Mouse (Mus musculus) lung, postnatal 14 days (tissue): ENCODE data around the gene Aoc2.
A peak's percentile ranks its signal among the peaks of the same experiment; 100 is the strongest.

Source experiments
- DNase-seq: peaks from one replicate; pipeline ENCODE4 v3.0.0; 2021

Aoc2 gene

DNA sequence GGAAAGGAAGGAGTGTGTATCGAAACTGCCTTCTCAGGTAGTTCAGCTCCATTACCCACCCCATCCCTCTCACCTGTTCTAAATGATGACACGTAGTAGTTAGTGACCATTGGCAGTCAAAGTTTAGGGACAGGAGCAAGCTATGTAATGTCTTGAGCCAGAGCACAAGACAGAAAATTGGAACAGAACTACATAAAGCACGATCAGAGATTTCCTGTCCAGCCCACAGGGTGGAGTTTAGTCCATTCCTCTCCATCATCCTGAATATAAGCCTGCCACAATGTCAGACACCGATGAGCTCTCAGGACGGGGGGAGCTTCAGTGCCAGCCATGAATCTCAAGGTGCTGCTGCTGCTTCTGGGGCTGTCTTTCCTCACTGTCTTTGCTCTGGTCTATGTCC is at the start of gene Aoc2:
TSS of gene Aoc2 (plus strand) at position 301 of the 400 bp plus-strand sequence.
- no peak for DNase-seq

DNA sequence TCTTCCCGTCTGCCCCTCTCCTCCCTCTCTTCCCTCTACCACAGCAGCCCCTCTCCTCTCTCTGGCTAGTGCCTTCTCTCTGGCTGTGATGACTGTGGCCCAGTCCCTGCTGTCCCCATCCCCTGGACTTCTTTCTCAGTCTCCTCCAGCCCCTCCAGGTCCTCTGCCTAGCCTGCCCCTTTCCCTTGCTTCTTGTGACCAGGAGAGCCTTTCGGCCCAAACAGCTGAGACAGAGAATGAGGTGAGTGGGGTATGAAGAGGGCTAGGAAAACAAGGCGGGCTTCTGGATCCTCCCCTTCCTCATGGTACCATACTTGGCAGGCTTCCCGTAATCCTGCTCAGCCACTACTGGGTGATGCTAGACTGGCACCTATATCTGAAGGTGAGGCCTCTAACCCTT is 49.6 kb upstream of the Aoc2 start:
- DNase-seq = no peak

DNA sequence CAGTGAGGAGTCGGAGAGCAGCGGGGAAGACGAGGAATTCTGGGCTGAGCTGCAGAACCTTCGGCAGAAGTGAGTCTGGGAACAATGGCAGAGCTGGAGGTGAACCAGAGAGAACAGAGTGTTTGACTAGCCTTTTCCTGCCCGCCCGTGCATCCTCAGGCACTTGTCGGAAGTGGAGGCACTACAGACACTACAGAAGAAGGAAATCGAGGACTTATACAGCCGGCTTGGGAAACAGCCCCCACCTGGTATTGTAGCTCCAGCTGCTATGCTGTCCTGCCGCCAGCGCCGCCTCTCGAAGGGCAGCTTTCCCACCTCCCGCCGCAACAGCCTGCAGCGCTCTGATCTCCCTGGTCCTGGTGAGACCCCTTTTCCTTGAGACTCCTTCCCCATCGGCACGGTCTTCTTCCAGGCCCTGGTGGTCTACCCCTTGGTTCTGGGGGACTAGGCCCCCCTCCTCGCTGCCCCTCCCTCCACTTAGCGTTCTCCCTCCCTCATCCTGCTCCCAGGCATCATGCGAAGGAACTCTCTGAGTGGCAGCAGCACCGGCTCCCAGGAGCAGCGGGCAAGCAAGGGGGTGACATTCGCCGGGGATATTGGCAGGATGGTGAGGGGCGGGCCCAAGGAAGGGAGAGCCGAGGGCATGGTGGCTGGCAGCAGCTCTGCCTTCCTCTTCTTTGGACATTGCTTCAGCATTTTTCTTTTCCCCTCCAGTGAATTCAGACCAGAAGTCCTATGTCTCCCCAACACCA is 48.4 kb upstream of the Aoc2 start:
- DNase-seq = no peak

DNA sequence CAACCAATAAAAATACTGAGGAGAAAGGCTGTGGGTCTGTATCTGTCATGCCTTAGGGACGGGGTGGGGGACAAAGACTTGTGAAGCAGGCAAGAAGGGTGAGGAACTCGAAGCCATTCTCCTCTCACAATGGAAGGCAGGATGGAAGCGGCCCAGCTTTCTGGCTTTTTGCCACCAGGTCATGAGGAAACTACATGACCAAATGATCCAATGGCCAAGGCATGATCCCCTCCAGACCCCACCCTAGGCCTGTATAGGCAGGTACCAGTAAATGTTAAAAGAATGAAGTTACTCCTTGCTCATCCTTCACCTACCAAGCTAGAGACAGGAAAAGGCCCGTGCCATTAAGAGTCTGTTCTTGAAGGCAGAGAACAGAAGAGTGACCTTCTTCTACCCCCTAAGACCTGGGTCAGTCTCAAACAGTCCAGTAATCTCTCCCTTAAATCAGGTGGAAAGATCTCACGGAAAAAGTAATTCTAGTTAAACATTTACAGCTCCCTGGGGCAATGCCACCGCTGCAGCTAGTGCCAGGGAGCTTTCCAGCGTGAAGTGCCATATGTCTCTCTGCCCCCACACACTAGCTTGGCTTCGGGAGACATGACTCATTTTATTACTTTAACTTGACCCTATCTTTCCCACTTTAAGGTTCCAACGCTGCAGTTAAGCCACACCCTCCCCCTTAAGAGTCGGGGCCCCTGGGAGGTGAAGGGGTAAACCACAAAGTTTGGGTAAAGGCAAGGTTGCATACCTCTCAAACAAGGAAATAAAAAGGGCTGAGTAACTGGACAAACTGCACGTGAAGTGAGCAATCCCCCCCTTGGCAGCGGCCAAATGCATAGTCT is 47.3 kb upstream of the Aoc2 start:
- no peak for DNase-seq

DNA sequence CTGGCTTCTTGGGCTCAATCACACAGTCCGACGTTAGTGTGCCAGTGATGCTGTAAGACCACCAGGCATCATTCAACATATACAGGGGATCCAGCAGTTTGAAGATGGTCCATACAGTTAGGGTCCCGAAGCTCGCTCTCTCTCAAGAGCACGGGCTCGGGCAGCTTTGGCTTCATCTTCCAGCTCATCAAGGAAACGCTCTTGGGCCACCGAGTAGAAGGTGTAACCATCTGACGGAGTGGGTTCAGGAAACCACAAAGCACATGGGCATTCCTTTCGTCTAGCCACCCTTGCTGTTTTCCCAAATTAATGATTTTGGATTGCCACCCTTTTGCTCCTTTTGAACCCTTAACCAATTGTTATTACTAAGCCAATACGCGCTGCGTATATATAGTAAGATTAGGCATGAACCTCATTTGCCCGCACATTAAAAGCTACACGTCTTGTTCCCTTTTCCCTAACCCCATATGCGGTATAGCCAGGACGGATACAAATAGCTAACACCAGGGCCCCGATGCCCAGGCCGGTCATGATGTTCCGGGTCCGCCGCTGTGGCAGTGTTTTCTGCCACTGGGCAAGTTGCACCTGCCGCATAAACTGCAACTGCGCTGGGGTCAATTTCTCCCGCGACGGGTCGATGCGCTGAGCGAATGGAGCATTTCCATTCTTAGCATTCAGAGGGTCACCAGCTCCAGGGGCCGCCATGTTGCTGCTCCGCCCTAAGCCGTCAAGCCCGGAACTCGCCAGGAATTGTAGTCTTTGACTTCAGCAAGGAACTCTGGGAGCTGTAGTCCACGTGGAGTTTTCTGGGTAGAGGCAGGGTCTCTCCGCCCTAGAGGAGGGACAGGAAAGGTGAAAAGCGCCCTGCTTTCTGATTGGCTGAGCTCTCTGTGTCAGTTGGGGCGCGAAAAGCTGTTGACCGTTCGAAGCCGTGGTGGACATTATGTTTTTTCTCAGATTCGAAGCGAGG is 46.4 kb upstream of the Aoc2 start, which contains the start of the genes Cntd1 and Coa3:
TSS of gene Cntd1 (plus strand) at position 790 of the 970 bp plus-strand sequence.
TSS of gene Coa3 (minus strand) at position 892 of the 970 bp plus-strand sequence.
- DNase-seq = peak; percentile 83

DNA sequence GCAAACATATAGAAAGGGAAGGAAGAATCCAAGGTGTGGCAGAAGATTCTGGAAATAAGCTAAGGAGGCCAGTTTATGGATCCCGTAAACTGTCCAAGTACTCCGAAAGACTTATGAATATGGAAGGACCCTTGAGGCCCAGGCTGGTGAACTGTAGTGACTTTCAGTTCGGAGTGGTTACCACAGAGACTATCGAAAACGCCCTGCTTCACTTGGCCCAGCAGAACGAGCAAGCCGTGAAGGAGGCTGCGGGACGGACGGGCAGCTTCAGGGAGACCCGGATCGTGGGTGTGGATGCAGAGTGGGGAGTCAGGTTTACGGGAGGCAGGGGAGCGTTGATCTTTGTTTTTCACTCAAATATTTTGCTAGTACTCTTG is 45.7 kb upstream of the Aoc2 start:
- no peak for DNase-seq

DNA sequence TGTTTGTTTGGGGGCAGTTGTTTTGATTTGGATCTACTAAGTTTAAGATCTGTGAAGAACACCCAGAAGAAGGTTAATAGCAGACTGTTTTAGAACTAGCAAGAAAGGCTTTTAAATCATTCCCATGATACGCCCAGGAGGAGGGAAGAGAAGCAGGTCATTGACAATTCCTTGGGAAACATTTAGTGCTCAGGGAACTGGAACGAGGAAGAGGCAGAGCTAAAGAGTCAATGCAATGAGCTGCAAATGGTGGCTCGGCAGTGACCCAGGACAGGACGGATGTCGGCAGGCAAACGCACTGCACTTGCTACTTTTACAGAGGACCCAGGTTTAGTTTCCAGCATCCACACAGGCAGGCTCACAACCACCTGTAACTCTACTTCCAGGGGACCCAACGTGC is 44.0 kb upstream of the Aoc2 start:
- no peak for DNase-seq

DNA sequence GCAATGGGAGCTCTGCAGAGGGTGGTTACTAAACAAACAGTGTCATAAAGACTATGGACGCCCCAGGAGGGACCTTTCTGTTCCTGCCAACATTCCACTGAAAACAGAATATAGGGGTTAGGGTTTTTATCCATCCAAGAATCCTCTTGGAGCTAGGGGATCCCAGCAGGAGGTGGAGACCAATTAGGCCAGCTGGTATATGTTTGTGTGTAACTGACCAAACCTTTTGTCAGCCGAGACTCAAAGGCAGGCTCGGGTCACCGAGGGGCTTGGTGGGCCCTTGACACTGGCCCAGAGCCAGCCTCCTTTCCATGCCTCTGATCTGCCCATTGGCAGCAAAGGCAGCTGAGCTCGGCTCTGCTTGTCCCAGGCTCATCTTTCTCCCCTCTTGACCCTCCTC is 42.0 kb upstream of the Aoc2 start:
- DNase-seq = no peak

DNA sequence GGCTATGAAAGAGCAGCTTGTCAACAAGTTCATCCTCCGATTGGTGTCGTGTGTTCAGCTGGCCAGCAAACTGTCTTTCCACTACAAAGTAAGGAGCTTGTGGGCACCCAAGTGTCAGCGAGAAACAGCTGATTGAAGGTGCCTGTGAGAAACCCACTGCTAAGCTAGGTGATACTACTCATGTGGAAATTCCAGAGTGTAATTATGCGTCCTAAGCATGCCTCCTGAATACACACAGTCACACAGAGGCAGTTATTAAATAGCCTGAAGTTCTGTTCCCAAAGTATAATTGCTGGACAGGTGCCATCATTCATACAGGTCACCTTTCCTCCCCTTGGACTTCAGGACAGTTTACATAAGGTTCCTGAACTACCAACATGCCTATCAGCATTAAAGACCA is 41.1 kb upstream of the Aoc2 start:
- DNase-seq = no peak

DNA sequence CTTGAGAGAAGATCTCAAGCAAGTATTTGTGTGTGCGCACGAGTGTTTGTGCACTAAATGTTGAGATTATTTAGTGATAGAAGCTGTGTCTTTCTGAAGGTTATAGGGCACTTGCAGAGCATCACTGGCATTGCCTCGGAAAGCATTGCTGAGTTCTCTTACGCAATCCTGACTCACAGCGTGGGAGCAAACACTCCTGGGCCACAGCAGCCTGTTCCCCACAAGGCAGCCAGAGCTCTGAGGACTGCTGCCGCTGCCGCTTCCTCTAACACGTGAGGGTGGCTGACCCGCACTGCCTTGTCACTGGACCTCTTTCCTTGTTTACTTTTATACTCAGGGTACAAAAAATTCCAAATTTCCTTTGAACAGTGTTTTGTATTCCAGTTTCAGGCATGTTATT is 37.6 kb upstream of the Aoc2 start:
- peak; percentile 33 for DNase-seq

DNA sequence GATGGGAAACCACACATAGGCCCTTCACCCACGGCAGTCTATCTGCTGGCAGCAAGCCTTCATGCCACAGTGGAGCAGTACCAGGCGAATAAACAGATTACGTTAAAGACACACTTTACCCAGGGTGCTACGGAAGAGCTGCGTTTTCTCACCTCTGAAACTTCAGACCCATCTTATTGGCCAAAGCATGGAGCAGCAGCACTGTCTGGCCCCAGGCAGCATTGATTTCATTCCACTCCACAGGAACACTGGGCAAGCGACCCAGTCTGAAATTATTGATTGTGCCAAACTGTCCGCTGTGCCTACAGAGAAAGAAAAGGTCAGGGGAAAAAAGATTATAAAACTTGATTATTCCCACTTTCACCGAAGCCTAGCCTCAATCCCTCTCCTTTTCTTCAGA is 33.6 kb upstream of the Aoc2 start:
- DNase-seq = no peak

DNA sequence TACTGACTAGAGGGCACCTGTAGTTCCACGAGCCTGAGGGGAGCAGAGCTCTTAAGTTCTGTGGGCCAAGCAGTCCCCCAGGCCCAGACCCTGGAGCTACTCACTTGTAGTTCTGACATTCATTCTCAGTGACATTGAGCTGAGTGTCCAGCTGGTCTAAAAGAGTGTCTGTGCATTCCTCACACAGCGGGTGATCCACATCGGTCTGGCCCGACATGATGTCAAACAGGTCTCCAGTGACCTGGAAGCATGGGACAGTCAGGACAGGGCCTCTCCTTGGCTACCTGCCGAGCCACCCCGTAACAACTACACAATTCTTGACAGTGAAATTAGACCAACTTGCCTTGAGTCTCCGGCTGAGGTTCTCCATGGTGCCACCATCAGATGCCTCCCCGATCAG is 29.7 kb upstream of the Aoc2 start:
- DNase-seq = no peak

DNA sequence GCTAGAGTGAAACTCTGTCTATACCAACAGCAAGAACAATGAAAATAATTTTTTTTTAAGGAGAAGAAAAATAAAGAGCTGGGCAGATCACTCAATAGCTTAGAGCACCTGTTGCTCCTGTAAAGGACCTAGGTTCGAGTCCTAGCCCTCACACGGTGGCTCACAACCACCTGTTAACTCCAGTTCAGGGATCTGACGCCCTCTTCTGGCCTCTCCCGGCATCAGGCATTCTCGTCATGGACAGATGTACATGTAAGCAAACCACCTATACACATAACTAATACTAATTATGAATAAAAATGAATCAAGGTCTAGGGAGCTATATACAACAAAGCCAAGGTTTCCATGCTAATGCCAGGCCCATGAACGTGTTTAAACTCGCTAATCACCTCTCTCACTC is 24.0 kb upstream of the Aoc2 start:
- DNase-seq = no peak

DNA sequence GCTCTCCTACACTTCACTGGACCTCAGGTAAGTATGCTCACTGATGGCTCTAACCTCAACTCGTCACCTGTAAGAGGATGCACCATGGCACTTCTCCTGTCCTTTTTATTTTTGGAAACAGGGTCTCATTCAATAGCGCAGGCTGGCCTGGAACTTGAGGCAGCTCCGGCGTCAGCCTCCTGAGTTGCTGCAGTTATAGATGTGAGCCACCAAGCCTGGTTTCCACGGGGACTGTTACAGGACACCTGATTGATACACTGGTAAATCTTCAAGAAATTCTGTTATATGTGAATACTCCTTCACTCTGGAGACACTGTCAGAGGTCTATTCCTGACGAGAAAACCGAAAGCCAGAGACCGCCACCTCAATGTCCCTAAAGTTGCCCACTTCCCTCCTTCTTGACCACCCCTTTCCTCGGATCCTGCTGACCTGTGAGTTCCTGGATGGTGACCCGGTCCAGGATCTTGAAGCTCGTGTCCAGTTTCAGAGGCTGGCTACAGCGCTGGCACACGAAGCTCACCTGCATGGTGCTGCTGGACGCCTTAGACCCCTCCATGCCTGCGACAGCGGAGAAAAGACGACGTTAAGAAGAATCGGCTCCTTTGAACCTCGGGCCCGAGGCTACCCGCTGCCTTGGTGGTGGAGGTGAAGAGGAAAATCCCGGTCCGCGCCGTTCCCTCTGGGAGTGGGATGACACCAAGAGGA is 23.4 kb upstream of the Aoc2 start:
- no peak for DNase-seq

DNA sequence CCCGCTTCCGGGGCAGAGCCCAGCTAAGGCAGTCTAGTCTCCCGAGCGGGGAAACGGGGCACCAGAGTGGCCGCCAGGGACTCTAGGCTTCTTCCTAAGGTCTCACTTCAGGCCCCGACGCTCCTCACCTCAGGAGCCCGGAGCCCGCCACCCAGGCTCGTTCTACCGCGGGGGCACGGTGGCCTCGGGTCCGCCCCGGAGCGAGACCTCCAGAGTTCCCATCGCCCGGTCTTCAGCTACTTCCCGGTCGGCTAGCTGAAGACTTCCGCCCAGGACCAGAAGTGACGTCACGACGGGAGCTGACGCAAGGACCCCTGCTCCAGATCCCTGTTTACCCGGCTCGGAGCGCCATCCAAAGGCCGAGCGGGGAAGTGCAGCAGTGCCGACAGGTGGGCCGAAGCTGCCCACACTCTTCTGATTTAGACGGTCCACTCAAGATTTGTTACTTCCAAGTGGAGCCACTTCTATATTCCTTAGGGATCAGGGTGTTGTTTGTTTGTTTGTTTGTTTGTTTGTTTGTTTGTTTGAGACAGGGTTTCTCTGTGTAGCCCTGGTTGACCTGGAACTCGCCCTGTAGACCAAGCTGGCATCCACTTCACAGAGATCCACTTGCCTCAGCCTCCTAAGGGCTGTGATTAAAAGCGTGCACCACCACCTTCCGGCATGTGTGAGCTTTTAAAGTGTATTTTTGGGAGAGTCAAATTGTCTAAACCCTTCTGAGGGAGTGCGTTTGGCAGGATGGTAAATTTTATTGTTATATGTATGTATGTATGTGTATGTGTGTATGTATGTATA is 22.7 kb upstream of the Aoc2 start, which contains the start of gene Becn1:
TSS of gene Becn1 (minus strand) at position 283 of the 795 bp plus-strand sequence.
- peak; percentile 99 for DNase-seq

DNA sequence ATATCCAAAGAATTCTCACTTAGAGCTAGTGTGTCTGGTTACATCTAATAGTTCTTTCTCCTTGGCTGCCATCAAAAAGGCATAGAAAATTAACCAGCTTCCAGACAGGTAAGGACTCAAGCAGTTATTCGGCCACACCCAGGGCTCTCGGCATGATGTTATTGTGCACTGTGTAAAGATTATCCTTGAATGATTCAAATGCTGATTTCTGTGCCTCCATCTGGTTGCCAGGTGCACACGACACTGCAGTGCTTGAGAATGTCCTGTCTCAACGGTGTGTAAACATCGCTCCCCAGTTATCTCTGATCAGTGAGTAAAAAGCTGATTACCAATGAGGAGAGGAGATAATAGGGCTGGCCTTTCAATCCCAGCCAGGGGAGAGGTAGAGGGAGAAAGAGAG is 17.1 kb upstream of the Aoc2 start:
- DNase-seq = no peak

DNA sequence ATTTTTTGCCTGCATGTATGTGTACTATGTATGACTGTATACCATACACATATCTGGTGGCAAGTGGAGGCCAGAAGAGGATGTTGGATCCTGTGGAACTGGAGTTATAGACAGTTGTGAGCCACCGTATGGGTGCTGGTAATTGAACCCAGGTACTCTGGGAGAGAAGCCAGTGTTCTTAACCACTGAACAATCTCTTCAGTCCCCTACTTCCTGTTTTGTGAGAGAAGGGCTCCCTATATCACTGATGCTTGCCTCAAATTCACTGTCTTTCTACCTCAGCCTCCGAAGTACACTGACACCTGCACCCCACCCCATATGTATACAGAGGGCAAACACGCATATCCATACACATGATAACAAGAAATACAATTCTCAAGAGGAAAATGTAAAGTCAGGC is 13.8 kb upstream of the Aoc2 start:
- DNase-seq = no peak

DNA sequence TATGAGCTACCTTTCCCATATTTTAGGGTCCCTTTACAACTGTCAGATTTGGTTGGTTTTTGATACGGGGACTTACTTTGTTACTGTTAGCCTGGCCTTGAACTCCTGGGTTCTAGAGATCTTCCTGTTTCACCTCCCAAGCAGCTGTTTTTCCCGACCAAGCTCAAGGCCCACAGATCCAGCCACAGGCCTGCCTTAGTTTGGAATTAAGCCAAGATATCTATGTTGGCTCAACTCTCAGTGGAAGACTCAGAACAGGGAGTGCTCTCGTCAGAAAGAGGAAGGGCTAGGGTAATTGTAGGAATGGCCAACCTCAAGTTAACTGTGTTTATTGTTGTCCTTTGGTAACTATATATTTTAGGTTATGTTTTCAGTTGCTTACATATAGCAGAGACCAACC is 12.7 kb upstream of the Aoc2 start:
- no peak for DNase-seq

DNA sequence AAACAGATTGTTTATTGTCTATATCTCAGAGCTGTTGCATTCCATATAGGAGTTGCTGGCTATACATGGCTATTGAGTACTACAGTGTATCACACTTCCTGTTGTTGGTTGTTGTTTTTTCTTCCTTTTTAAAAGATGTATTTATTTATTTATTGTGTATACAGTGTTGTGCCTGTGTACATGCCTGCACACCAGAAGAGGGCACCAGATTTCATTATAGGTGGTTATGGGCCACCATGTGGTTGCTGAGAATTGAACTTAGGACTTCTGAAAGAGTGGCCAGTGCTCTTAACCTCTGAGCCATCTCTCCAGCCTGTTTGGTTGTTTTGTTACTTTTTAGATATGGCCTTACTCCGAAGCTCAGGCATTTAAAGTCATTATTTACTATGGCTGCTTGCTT is 10.3 kb upstream of the Aoc2 start:
- DNase-seq = no peak

DNA sequence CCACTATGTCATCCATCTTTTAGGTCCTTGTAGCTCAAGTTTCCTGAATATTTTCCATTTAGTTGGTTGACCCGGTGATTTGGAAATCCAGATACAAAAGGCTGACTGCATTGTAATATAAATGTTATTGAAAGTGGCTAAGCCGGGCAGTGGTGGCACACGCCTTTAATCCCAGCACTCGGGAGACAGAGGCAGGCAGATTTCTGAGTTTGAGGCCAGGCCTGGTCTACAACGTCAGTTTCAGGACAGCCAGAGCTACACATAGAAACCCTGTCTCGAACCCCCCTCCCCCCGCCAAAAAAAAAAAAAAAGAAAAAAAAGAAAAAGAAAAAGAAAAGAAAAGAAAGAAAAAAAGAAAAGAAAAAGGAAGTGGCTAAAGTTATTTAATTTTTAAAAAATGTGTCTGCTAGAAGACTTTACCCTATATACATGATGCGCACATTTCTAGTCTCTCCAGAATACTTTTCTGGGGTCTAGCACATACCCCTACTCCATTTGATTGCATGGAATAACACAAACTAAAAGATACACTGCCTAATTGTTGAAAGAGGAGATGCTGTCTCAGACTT is 9.7 kb upstream of the Aoc2 start:
- no peak for DNase-seq
